Mouse (Mus musculus): ENCODE data around the gene Camta2. TPM values are rescaled to one million over a fixed set of nuclear protein-coding genes. Genes with fewer than 3 reads are reported as not detected.

The Camta2 gene
- polyA plus RNA-seq, 1 experiment from 2014 or later = 15.0 TPM

DNA sequence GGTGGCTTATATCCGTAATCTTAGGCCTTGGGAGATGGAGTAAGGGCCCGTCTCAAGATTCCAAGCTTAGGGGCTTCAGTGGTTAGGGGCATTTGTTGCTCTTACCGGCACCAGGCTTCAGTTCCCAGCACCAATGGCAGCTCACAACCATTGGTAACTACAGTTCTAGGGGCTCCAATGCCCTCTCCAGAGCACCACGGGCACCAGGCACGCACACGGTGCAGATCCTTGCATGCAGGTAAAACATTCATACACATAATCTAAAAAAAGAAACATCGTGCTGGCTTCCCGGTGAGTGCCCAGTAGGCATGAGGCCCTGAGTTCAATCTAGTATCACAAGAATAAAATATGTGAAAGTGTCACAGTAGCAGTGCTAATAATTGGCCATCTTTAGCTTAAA lies 24.8 kb downstream of the Camta2 start:
- Histone ChIP-seq H3K9me3 (replicated peaks; ENCODE audit: control insufficient read depth, low read length) (no peaks in the 10 kb centered on the region), H3K9ac (ENCODE audit: low read length) (no peak overlapping the region), H3K27ac (ENCODE audit: low read length) (peak overlapping the region; percentile 33), H3K4me3 (ENCODE audit: low read length) (no peak overlapping the region), H3K4me1 (ENCODE audit: control insufficient read depth, insufficient read depth, low read length) (peaks cover 30% of the 10 kb centered on the region), H3K36me3 (ENCODE audit: control insufficient read depth, insufficient read depth) (peaks cover 42% of the 10 kb centered on the region), H3K4me2 (ENCODE audit: low read depth, low read length) (no peak overlapping the region), H3K27me3 (ENCODE audit: control insufficient read depth, insufficient read depth, low read length) (no peaks in the 10 kb centered on the region)
- WGBS = 68% methylated on average over 8 of the region's 8 CpGs
- ATAC-seq (replicated peaks; ENCODE audit: extremely low read depth, insufficient read depth, low FRiP score) = no peak

DNA sequence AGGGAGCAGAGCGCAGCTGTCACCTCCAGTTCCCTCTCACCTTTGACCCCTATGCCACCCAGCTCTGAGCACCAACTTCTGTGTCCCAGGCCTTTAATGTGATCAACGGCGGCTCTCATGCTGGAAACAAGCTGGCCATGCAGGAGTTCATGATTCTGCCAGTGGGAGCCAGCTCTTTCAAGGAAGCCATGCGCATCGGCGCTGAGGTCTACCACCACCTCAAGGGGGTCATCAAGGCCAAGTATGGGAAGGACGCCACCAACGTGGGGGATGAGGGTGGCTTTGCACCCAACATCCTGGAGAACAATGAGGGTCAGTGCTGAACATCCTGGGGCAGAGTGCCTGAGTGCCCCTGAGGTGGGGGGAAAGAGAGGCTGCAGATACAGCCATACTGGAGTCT lies 27.3 kb downstream of the Camta2 start:
- Histone ChIP-seq H3K9me3 (replicated peaks; ENCODE audit: control insufficient read depth, low read length) (no peaks in the 10 kb centered on the region), H3K36me3 (ENCODE audit: control insufficient read depth, insufficient read depth) (peaks cover 34% of the 10 kb centered on the region), H3K27me3 (ENCODE audit: control insufficient read depth, insufficient read depth, low read length) (no peaks in the 10 kb centered on the region), H3K4me3 (ENCODE audit: low read length) (no peak overlapping the region), H3K4me2 (ENCODE audit: low read depth, low read length) (no peak overlapping the region), H3K27ac (ENCODE audit: low read length) (no peak overlapping the region), H3K9ac (ENCODE audit: low read length) (no peak overlapping the region), H3K4me1 (ENCODE audit: control insufficient read depth, insufficient read depth, low read length) (peaks cover 24% of the 10 kb centered on the region)
- 87% methylated on average over 8 of the region's 8 CpGs for WGBS
- no peak for ATAC-seq (replicated peaks; ENCODE audit: extremely low read depth, insufficient read depth, low FRiP score)

DNA sequence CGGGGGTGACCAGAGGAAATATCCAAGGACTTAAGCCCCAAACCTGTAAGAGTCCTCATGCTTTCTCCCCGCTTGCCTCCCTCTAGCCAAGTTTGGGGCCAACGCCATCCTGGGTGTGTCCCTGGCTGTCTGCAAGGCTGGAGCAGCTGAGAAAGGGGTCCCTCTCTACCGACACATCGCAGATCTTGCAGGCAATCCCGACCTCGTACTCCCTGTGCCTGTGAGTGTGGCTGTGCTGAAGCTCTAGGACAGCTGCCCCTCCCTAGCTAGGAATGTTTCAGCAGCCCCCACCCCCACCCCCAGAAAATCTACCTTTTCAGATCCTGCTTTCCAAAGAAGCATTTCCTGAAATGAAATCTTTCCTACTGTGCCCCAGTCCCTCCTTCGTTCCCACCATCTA lies 29.0 kb downstream of the Camta2 start:
- Histone ChIP-seq H3K4me2 (ENCODE audit: low read depth, low read length) (peak overlapping the region; percentile 92), H3K27ac (ENCODE audit: low read length) (peak overlapping the region; percentile 96; the same call in 1 of the 2 replicates), H3K9me3 (replicated peaks; ENCODE audit: control insufficient read depth, low read length) (no peaks in the 10 kb centered on the region), H3K9ac (ENCODE audit: low read length) (peak overlapping the region; percentile 78), H3K36me3 (ENCODE audit: control insufficient read depth, insufficient read depth) (peaks cover 22% of the 10 kb centered on the region), H3K4me1 (ENCODE audit: control insufficient read depth, insufficient read depth, low read length) (peaks cover 24% of the 10 kb centered on the region), H3K27me3 (ENCODE audit: control insufficient read depth, insufficient read depth, low read length) (no peaks in the 10 kb centered on the region), H3K4me3 (ENCODE audit: low read length) (peak overlapping the region; percentile 74)
- ATAC-seq (replicated peaks; ENCODE audit: extremely low read depth, insufficient read depth, low FRiP score) = no peak
- WGBS = 62% methylated on average over 8 of the region's 8 CpGs

DNA sequence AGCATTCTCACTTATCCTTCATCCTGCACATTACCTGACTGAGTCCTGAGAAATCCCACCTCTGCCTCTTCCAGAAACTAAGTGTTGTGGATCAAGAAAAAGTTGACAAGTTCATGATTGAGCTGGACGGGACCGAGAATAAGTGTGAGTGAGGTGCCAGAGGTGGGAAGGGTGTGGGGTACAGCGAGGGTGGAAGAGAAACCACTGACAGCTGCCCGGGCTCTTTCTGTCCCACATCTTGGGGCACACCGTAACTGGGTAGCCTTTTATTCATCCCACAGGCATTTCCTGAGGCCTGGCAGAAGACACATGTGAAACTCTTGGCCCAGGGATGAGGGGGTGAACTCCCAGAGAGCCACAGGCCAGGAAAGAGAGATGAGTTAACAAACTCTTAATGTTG lies 29.4 kb downstream of the Camta2 start:
- H3K9ac ChIP-seq (ENCODE audit: low read length) = peak overlapping the region; percentile 78
- peak overlapping the region; percentile 92 for H3K4me2 ChIP-seq (ENCODE audit: low read depth, low read length)
- H3K4me3 ChIP-seq (ENCODE audit: low read length) = peak overlapping the region; percentile 74
- no peaks in the 10 kb centered on the region for H3K27me3 ChIP-seq (ENCODE audit: control insufficient read depth, insufficient read depth, low read length)
- H3K9me3 ChIP-seq (replicated peaks; ENCODE audit: control insufficient read depth, low read length) = no peaks in the 10 kb centered on the region
- 69% methylated on average over 5 of the region's 5 CpGs for WGBS
- no peak for ATAC-seq (replicated peaks; ENCODE audit: extremely low read depth, insufficient read depth, low FRiP score)
- peaks cover 24% of the 10 kb centered on the region for H3K4me1 ChIP-seq (ENCODE audit: control insufficient read depth, insufficient read depth, low read length)
- H3K27ac ChIP-seq (ENCODE audit: low read length) = peak overlapping the region; percentile 96; the same call in 1 of the 2 replicates
- peaks cover 18% of the 10 kb centered on the region for H3K36me3 ChIP-seq (ENCODE audit: control insufficient read depth, insufficient read depth)

DNA sequence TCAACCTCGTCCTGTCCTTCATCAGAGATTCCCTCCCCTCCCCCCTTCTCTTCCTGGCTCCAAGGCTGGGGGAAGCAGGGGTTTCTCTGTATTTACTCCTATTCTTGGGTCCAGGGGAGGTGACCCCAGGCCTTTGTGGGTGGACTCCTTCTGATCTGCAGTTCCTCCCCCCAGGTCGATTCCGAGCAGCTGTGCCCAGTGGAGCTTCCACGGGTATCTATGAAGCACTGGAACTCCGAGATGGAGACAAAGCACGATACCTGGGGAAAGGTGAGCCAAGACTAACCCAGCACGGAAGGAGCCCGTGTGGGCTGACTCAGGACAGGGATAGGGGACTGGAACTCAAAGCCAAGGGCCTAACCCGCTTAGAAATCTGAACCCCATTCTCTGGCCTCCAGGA lies 29.9 kb downstream of the Camta2 start:
- Histone ChIP-seq H3K4me1 (ENCODE audit: control insufficient read depth, insufficient read depth, low read length) (peaks cover 25% of the 10 kb centered on the region), H3K27ac (ENCODE audit: low read length) (peak overlapping the region; percentile 96)
- 52% methylated on average over 9 of the region's 9 CpGs for WGBS

DNA sequence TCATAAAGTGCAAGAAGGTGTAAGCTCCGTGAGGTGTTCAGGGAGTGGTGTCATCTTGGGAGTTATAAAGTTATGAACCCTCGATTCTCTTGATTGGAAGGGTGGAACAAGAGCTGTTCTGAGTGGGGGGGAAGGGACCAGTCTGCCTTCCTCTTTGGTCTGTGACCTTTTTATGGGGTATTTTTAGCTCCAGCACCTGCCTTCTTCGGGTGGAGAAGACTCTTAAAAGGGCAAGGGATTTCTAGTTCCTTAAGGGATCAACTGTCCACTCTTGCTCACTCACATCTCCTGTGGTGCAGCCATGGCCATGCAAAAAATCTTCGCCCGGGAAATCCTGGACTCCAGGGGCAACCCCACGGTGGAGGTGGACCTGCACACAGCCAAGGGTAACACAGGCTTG lies 30.3 kb downstream of the Camta2 start:
- H3K4me1 ChIP-seq (ENCODE audit: control insufficient read depth, insufficient read depth, low read length) = peaks cover 25% of the 10 kb centered on the region
- no peak for ATAC-seq (replicated peaks; ENCODE audit: extremely low read depth, insufficient read depth, low FRiP score)
- H3K9me3 ChIP-seq (replicated peaks; ENCODE audit: control insufficient read depth, low read length) = no peaks in the 10 kb centered on the region
- peak overlapping the region; percentile 96 for H3K27ac ChIP-seq (ENCODE audit: low read length)
- H3K4me3 ChIP-seq (ENCODE audit: low read length) = peak overlapping the region; percentile 74
- H3K9ac ChIP-seq (ENCODE audit: low read length) = peak overlapping the region; percentile 78
- H3K36me3 ChIP-seq (ENCODE audit: control insufficient read depth, insufficient read depth) = peaks cover 13% of the 10 kb centered on the region
- H3K27me3 ChIP-seq (ENCODE audit: control insufficient read depth, insufficient read depth, low read length) = no peaks in the 10 kb centered on the region
- H3K4me2 ChIP-seq (ENCODE audit: low read depth, low read length) = peak overlapping the region; percentile 92
- 36% methylated on average over 6 of the region's 6 CpGs for WGBS

More for the DNA sequence above, 29.9 kb downstream of the Camta2 start:
- H3K36me3 ChIP-seq (ENCODE audit: control insufficient read depth, insufficient read depth) = peaks cover 15% of the 10 kb centered on the region
- H3K9me3 ChIP-seq (replicated peaks; ENCODE audit: control insufficient read depth, low read length) = no peaks in the 10 kb centered on the region
- peak overlapping the region; percentile 74 for H3K4me3 ChIP-seq (ENCODE audit: low read length)
- ATAC-seq (replicated peaks; ENCODE audit: extremely low read depth, insufficient read depth, low FRiP score) = no peak
- H3K27me3 ChIP-seq (ENCODE audit: control insufficient read depth, insufficient read depth, low read length) = no peaks in the 10 kb centered on the region
- H3K4me2 ChIP-seq (ENCODE audit: low read depth, low read length) = peak overlapping the region; percentile 92
- H3K9ac ChIP-seq (ENCODE audit: low read length) = peak overlapping the region; percentile 78

DNA sequence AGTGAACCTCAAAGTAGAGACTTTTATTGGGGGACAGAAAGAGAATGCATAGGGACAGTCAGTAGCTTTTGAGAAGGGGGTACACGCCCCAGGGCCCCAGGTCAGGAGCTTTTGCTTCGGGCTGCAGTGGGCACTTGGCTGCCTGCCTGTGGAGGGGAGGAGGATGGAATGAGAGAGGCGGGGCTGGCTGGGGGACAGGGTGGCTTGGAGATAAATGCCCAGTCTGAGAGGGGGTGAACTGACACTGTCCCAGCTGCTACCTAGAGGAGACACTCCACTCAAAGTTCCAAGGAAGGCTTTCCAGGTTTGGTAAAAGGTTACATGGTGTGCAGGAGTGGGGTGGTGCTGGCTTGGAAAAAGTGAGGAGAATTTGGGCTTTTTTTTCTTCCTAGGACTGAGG lies 30.9 kb downstream of the Camta2 start, which contains the start of gene Eno3:
Eno3 (plus strand) TSS at position 239 of the 400 bp plus-strand sequence.
- WGBS = 11% methylated on average over 3 of the region's 3 CpGs
- Histone ChIP-seq H3K9ac (ENCODE audit: low read length) (peak within 1 kb of the TSS; percentile 78), H3K27ac (ENCODE audit: low read length) (peak within 1 kb of the TSS; percentile 96), H3K36me3 (ENCODE audit: control insufficient read depth, insufficient read depth) (peaks cover 15% of the 10 kb centered on the region), H3K4me2 (ENCODE audit: low read depth, low read length) (peak within 1 kb of the TSS; percentile 92), H3K4me3 (ENCODE audit: low read length) (peak within 1 kb of the TSS; percentile 74), H3K9me3 (replicated peaks; ENCODE audit: control insufficient read depth, low read length) (no peaks in the 10 kb centered on the region), H3K27me3 (ENCODE audit: control insufficient read depth, insufficient read depth, low read length) (no peaks in the 10 kb centered on the region), H3K4me1 (ENCODE audit: control insufficient read depth, insufficient read depth, low read length) (peaks cover 31% of the 10 kb centered on the region)
- peak; percentile 45 for ATAC-seq (replicated peaks; ENCODE audit: extremely low read depth, insufficient read depth, low FRiP score)

DNA sequence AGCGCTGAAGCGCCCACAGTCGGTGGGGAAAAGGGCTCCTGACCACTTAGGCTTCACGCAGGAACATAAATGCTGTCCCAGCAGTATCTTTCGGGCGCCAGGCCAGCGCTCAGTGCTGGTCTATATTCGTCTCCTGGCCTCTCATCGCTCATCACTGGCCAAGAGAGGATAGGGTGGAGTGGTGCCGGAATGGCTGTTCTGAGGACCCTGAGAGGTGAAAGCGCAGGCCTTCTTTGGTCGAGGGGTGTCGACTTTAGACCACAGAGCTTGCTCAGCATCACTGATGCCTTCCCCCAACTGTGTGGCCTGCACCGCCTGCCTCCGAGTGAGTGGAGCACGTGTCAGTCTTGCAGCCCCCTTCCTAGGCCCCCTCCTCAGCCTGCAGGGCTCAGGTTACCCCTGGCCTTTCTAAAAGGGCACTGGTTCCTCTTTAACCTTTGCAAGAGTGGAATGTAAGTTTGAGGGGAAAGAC lies 31.4 kb downstream of the Camta2 start:
- H3K27me3 ChIP-seq (ENCODE audit: control insufficient read depth, insufficient read depth, low read length) = no peaks in the 10 kb centered on the region
- H3K9ac ChIP-seq (ENCODE audit: low read length) = peak overlapping the region; percentile 78
- 9% methylated on average over 16 of the region's 16 CpGs for WGBS
- peak overlapping the region; percentile 96 for H3K27ac ChIP-seq (ENCODE audit: low read length)
- H3K4me3 ChIP-seq (ENCODE audit: low read length) = peak overlapping the region; percentile 74
- H3K9me3 ChIP-seq (replicated peaks; ENCODE audit: control insufficient read depth, low read length) = no peaks in the 10 kb centered on the region
- ATAC-seq (replicated peaks; ENCODE audit: extremely low read depth, insufficient read depth, low FRiP score) = peak; percentile 66
- H3K4me2 ChIP-seq (ENCODE audit: low read depth, low read length) = peak overlapping the region; percentile 92
- peaks cover 36% of the 10 kb centered on the region for H3K4me1 ChIP-seq (ENCODE audit: control insufficient read depth, insufficient read depth, low read length)
- H3K36me3 ChIP-seq (ENCODE audit: control insufficient read depth, insufficient read depth) = peaks cover 19% of the 10 kb centered on the region

DNA sequence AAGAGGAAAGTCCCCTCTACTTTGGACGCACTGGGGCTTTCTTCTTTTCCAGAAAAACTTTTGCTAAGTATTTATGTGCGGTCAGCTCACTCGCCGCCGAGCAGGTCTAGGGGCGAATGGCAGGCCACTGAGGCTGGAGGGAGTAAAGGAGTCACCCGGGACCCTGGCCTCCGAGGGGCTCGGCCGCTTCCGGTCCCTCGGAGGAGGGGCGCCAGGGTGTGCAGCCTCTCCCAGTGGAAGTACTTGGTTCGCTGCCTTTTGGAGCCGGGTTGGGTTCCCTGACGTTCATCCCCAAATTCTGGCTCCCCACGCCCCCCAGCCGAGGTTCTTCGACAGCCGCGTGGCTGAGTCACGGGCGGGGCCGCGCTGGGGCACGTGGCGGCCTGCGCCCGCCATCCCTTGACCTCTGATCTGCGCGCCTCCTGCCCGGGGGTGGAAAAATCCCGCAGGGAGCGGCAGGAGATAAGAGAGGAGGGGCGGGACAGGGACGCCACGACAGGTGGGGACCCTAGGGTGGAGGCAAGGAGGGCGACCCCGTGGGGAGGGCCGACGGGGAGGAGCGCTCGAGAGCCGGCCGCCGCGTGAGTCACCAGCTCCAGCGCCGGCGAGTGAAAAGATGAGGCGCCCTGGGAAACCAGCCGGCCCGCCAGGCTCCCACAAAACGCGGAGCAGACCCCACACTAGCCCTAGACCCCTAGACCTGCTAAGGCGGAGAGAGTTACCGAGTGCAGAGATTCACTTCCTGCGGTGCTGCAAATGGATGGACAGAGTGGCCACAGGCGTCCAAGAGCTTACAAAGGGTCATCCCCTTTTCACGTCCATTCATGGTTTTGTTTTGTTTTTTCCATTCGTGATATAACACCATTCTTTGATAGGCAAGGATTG lies 32.1 kb downstream of the Camta2 start:
- Histone ChIP-seq H3K9ac (ENCODE audit: low read length) (peak overlapping the region; percentile 78), H3K36me3 (ENCODE audit: control insufficient read depth, insufficient read depth) (peaks cover 25% of the 10 kb centered on the region), H3K27me3 (ENCODE audit: control insufficient read depth, insufficient read depth, low read length) (no peaks in the 10 kb centered on the region), H3K9me3 (replicated peaks; ENCODE audit: control insufficient read depth, low read length) (no peaks in the 10 kb centered on the region), H3K27ac (ENCODE audit: low read length) (peak overlapping the region; percentile 96), H3K4me2 (ENCODE audit: low read depth, low read length) (peak overlapping the region; percentile 92), H3K4me3 (ENCODE audit: low read length) (peak overlapping the region; percentile 74), H3K4me1 (ENCODE audit: control insufficient read depth, insufficient read depth, low read length) (peaks cover 40% of the 10 kb centered on the region)
- under 1% methylated on average over 61 of the region's 61 CpGs for WGBS
- ATAC-seq (replicated peaks; ENCODE audit: extremely low read depth, insufficient read depth, low FRiP score) = 0 out of 2 replicates have a peak, but pooled peaks have one; percentile 5
